Mouse (Mus musculus) spleen, adult 12 weeks (tissue): ENCODE data around the gene Vamp9.

Experiments used
- DNase-seq: peaks from one replicate; pipeline ENCODE4 v3.0.0; 2022; ENCODE audit warnings: low spot score

Gene Vamp9

GRCm38 (mm10) chr5:99941776-99942502 is 35.9 kb downstream of the Vamp9 start:
- DNase-seq = no peak

- DNase-seq = no peak
Measured at GRCm38 (mm10) chr5:99952513-99952912, 46.5 kb downstream of the Vamp9 start.

- DNase-seq = no peak
Measured at GRCm38 (mm10) chr5:99953883-99954282, 47.8 kb downstream of the Vamp9 start.

- no peak for DNase-seq
Measured at GRCm38 (mm10) chr5:99958666-99959065, 52.6 kb downstream of the Vamp9 start.

GRCm38 (mm10) chr5:99959236-99959936 is 53.3 kb downstream of the Vamp9 start:
- DNase-seq = no peak

GRCm38 (mm10) chr5:99959960-99960359 is 53.9 kb downstream of the Vamp9 start:
- no peak for DNase-seq

GRCm38 (mm10) chr5:99973941-99974340 is 67.9 kb downstream of the Vamp9 start:
- DNase-seq = no peak

- no peak for DNase-seq
Measured at GRCm38 (mm10) chr5:99975061-99975460, 69.0 kb downstream of the Vamp9 start.

- no peak for DNase-seq
Measured at GRCm38 (mm10) chr5:99975776-99976175, 69.7 kb downstream of the Vamp9 start.

- DNase-seq = peak; percentile 8
Measured at GRCm38 (mm10) chr5:99976334-99976955, 70.4 kb downstream of the Vamp9 start.

- peak; percentile 48 for DNase-seq
Measured at GRCm38 (mm10) chr5:99977516-99978301, 71.7 kb downstream of the Vamp9 start.

GRCm38 (mm10) chr5:99978699-99979442 is 72.8 kb downstream of the Vamp9 start, which contains the start of the genes Hnrnpd and 4930524J08Rik:
TSS of gene Hnrnpd (minus strand) at chr5:99978938.
TSS of gene 4930524J08Rik (plus strand) at chr5:99979061.
- peak; percentile 86 for DNase-seq

- DNase-seq = no peak
Measured at GRCm38 (mm10) chr5:99983452-99984061, 77.5 kb downstream of the Vamp9 start.

- DNase-seq = no peak
Measured at GRCm38 (mm10) chr5:99994166-99994565, 88.1 kb downstream of the Vamp9 start.

- DNase-seq = no peak
Measured at GRCm38 (mm10) chr5:99994680-99995079, 88.6 kb downstream of the Vamp9 start.

GRCm38 (mm10) chr5:100000048-100000447 is 94.0 kb downstream of the Vamp9 start:
- no peak for DNase-seq

GRCm38 (mm10) chr5:100000500-100000899 is 94.4 kb downstream of the Vamp9 start:
- no peak for DNase-seq
